Mouse (Mus musculus) T-helper 17 cell (primary cell): Measurements from ENCODE around the gene C2cd2.

Source experiments
- in situ Hi-C, 2 experiments: fragments of 300-600 bp; cut with MboI, MseI; formaldehyde crosslinking; loops; 1 replicate in 1 of 2; 2 replicates in 1 of 2; pipeline ENCODE4 v1.15.1; 2025; ENCODE audit warnings: high pct_unique_total_duplicates in 2 of 2

C2cd2 gene

DNA sequence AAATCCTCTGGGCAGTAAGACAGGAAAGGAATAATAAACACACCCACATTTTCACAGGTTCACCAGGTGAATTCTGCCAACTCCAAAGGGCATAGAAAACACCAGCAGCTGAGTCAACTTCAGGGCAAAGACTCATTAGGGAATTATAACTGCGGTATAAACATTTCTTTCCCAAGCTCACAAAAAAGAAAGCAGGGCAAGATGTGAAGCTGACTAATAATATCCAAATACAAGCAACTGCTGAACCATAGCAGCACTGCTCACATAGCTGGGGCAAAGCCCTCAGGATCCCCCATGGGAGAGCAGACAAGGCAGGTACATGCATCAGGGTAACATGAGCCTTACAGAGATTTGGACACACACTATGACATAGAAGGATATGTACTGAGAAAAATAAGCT is 145.0 kb downstream of the C2cd2 start:
- in situ Hi-C loops: no loop called here

GRCm38 (mm10) chr16:97815269-97815668 is 147.1 kb downstream of the C2cd2 start:
- in situ Hi-C loops: no loop called here

- in situ Hi-C loops: no loop called here
Observed at GRCm38 (mm10) chr16:97814060-97814459, 148.3 kb downstream of the C2cd2 start.

DNA sequence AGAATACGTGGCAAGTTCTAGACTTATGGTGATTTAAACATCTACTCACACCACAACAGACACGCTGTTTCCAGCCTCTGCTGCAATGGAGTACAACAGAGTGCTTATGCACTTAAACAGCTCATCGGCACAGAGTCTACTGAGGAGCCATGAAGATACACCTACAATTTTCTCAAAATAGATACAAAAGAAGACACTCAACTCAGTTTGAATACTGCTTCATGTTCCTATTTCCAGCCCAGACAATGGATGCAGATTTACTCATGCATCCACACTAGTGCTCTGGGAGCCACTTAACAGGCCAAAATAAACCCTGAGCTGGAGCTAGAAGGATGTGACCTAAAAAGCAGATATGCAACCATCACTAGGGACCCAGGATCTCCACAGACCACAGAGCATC is 153.5 kb downstream of the C2cd2 start:
- in situ Hi-C loops: loop anchor here in 1 of 2 experiments (5.0 kb wide), 1 partner anchor 73 kb away; no protein-coding TSS in a partner anchor

- in situ Hi-C loops: loop anchor here in 1 of 2 experiments (5.0 kb wide), 1 partner anchor 77 kb away; no protein-coding TSS in a partner anchor
Observed at GRCm38 (mm10) chr16:97805646-97806045, 156.8 kb downstream of the C2cd2 start.
